Mouse (Mus musculus) bone marrow macrophage, adult 2 months (primary cell): Measurements from ENCODE around the gene Mybphl.

ENCODE experiments used
- CTCF ChIP-seq: IDR thresholded peaks from 2 replicates; pipeline ENCODE4 v1.5.1; 2012; ENCODE audit warnings: low read depth, mild to moderate bottlenecking, low read length, moderate library complexity
- POLR2A ChIP-seq: IDR thresholded peaks from 2 replicates; pipeline ENCODE4 v1.6.1; 2012; ENCODE audit warnings: mild to moderate bottlenecking, low read depth, low read length, borderline replicate concordance

GRCm38 (mm10) chr3:108364270-108364995 lies at the start of gene Mybphl:
- no peak for TF ChIP-seq POLR2A
- TF ChIP-seq CTCF: no peak
